Mouse (Mus musculus): ENCODE data around the gene Cadm1.

Gene Cadm1

GRCm38 (mm10) chr9:47609443-47609842 is 79.5 kb downstream of the Cadm1 start:
- no peak for DNase-seq

DNA sequence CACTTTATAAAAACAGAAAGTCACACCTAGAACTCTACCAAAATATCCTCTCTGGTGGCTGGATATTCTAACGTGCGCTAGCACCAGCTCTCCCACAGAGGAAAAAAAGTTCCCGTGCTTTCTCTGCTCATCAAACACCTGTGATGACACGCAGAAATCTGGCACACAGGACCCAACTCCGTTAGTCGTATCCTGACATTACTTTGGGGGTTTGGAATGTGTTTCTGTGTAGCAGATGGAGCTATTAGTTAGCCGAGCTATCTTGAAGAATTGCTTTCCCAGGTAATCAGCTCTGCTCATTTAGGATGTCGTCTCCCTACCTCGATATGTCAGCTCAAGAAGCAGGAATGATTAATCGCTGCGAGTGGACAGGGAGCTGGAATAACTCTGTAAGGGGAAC is 80.3 kb downstream of the Cadm1 start:
- DNase-seq: no peak

DNA sequence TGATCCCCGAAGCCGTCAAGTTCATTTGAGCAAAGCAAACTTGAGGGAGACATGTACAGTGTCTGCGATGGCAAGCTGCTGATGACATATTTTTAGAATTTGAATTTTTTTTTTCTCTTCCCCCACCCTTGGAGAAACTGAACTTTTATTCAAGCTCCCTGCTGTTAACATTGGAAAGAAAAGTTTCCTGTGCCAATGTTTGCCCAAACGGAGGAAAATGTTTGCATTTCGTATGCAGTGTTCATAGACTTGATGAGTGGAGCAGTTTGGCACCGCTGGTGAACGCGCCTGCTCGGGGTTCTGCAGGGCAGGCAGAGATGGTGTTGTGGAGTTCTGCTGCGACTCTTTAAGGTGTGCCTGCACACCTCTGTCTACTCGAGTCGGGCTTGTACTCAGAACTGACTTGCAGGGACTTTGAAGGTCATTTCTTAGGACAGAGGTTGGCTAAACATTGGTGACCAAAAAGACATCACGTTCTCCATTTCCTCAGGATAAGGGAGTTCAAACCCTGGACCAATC is 83.0 kb downstream of the Cadm1 start:
- DNase-seq: no peak

GRCm38 (mm10) chr9:47615049-47615448 is 85.1 kb downstream of the Cadm1 start:
- DNase-seq: peak; percentile 28

GRCm38 (mm10) chr9:47616391-47616790 is 86.4 kb downstream of the Cadm1 start:
- no peak for DNase-seq

DNA sequence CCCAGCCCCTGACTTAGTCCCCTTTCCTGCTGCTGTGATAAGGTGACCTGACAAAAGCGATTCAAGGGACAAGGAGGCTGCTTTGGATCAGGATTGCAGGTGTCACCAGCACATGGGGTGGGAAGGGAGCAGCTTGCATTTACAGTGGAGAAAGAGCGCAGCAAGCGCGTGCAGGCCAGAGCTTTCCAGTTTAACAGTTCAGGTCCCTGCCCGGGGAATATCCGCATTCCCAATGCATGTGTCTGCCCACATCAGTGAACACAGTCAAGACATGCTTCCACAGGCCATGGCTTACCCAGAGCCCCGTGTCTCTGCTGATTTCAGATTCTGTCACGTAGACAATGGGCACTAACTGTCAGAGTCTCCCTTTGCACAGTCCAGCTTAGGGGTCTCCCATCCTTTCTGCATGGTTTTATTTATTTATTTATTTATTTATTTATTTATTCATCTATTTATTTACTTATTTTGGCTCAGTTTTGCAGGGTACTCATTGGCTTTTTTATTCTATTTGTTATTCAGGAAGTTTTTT is 89.6 kb downstream of the Cadm1 start:
- no peak for DNase-seq

GRCm38 (mm10) chr9:47623447-47624445 is 93.8 kb downstream of the Cadm1 start:
- DNase-seq: peak; percentile 67

DNA sequence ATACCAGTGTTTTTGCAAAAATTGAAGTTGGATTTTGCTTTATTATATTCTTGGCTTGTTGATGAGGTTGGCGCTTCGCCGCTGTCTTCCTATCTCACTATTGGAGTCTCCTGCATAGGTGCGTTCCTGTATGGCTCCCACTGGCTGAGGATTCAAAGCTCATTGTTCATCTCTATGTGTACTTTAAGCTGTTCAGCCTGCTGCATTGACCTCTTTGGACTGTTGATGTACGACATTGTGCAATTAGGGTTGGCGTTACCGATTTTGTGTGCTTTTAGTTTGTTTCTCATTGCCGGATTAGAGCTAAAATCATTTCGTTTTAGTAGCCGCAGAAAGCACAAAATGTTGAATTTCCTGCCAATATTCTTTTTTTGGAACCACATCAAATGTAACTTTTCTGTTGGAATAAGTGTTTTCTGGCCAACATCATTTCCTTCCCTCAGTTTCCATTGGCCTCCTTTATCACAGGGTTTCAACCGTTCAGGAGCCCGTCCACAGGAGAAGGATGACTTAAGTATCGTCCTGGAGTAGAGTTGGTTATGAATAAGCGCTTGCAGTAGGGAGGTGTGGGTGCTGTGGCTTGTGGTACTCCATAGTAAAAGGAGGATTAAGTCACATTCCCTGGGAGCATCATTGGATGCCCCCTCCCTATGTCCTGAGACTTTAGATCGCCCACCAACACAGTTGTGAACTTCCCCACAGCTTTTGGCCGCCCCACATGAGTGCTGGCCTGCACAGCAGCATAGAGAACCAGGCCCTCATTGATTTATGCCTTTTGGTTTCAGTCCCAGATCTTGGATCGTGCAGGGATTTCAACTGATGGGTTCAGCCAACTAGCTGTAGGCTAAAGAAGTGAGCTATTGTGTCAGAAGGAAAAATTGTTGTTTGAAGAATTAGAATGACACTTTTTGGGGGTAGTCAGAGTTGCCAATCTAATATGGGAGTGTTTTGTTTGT is 94.9 kb downstream of the Cadm1 start:
- peak; percentile 67 for DNase-seq

DNA sequence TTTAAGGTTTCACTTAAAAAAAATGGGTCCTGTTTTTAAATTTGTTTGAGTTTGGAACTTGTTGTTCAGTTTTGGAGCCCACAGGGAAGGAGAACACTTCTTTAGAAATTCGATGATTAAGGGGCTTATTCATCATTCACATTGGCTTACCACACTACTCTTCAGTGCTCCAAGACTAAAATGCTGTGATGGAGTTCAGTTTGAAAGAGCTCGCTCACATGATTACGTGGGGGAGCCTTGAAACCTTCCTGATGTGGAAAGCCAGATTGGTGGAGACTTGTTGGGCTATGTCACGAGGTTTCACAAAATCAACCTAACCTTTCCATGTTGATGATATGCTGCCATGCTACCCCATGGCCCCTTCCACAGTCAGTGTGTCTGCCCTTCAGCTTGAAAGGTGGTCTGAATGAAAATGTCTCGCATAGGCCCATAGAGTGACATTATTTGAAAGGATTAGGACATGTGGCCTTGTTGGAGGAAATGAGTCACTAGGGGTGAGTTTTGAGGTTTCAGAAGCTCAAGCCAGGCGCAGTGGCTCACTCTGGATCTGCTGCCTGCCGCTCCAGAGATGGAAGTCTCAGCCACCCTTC is 95.7 kb downstream of the Cadm1 start:
- no peak for DNase-seq

DNA sequence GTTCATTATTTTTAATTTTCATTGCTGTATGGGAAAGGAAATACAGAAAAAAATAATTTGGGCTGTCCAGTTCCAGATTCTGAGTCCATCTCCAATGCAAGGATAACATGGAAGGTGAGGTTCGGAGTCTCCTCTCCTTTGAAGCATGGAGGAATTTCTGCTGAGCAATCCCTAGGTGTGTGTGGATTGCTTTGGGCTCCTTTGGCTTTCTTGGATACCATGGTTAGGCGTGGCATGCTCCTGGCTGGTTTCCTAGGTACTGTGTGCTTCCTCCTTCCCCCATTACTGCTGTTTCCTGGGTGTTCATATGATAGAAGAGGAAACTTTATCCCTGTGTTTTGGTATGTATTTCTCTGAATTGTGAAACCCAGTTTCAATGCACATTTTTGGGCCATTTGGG is 98.0 kb downstream of the Cadm1 start:
- no peak for DNase-seq

GRCm38 (mm10) chr9:47628550-47628949 is 98.6 kb downstream of the Cadm1 start:
- DNase-seq: no peak

- DNase-seq: no peak
Observed at GRCm38 (mm10) chr9:47634695-47635094, 104.7 kb downstream of the Cadm1 start.

GRCm38 (mm10) chr9:47642663-47643062 is 112.7 kb downstream of the Cadm1 start:
- DNase-seq: peak; percentile 77

- no peak for DNase-seq
Observed at GRCm38 (mm10) chr9:47645056-47645455, 115.1 kb downstream of the Cadm1 start.

DNA sequence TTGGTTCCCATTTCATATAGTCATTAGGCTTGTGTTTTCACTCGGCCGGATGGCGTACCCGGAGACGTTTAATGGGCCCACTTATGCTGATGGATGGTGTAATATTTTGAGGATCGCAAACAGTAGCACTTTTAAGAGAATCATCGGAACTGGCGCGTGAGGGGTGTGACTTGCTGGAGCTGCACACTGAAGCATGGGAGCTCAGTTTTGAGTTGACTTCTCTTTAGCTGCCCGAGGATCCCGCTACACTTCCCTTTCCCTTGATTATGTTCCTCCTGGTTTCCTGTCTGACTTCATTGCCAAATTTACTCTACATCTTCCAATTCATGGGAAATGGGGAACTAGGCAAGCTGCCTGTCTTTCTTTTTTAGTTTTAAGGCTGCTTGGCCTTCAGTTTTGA is 121.5 kb downstream of the Cadm1 start:
- no peak for DNase-seq

- DNase-seq: no peak
Observed at GRCm38 (mm10) chr9:47652203-47652602, 122.2 kb downstream of the Cadm1 start.

DNA sequence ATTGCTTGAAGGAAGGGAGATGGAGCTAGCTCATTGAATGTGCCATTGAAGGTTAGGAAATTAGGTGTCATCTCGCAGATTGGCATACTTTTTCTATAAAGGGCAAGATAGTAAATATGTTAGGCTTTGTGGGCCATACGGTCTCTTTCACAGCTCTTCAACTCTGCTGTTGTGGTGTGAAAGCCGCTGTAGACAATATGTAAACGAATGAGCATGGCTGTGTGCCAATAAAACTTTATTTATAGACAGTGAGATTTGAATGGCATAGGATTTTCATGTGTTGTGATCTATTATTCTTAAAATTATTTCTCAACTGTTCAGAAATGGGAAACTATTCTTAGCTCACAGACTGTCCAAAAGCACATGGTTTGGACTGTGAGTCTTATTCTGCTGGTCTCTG is 123.0 kb downstream of the Cadm1 start:
- no peak for DNase-seq

DNA sequence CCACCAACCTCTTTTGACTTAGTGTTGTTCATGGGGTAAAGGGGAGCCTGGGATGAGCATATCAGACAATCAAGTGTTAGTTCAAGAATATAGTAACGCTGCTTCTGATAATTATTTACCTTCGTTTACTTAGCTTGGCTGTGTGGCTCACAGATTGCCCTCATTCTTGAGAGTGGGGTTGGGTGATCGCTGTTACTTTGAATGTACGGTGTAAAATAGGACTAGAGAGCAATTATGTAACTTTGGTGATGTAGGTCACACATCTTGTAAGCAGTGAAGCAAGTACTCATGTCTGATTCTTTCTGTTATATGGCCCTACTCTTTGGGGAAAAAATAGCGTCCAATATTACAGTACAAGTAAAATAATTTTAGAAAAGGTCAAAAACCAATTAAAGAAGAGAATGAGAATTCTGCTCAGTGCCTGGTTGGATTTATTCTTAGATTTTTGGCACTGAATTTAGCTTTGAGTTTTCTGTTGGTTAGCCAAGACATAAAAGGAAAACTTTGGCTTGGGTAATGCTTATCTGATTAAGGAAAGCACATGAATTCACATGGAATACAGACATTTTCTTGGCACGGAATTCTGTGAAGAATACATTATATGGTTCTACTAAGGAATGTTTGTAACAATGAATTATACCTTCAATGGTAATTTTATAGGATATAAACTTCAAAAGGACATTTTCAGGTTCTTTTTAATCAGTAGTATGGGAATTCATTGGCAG is 129.6 kb downstream of the Cadm1 start:
- no peak for DNase-seq

DNA sequence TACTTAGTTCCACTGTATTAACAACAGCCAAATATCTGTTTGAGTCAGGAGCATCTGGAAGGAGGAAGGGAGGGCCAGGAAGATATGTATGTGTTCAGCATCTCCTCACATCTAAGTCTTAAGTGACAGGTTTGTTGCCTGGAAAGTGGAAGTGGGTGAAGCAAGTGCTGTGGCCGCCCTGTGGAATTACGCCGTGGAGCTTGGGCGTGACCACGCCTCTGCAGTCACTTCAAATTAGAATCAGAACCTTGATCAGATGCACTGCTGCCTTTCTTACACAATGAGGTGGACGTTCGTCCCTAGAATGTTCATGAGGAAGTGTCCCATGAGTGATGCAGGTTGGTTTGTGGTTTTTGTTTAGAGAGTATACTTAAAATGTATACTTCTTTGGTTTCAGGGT is 131.6 kb downstream of the Cadm1 start:
- DNase-seq: no peak

- DNase-seq: no peak
Observed at GRCm38 (mm10) chr9:47669206-47669605, 139.2 kb downstream of the Cadm1 start.

DNA sequence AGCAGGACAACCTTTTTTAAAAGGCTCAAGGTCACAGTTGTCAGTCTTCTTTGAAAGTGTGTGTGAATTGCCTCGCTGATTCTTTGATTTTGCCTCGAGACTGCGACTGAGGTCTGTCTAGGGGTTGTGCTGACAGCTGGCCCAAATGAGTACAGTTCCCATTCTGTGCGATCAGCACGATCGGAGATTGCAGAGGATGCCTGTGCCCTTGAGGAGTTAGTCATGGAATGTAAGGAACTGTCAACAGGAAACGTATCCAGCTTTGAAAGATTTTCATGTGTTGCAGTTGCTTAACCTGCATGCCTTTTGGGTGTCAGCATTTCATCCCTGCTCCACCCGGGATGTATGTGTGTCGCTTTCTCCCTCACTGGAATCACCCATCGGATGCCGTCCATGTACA is 141.6 kb downstream of the Cadm1 start:
- DNase-seq: no peak
